Mouse (Mus musculus) hindbrain, postnatal 0 days (tissue): ENCODE measurements around the gene Klrb1f. TPM values are rescaled to one million over a fixed set of nuclear protein-coding genes. Genes with fewer than 3 reads are reported as not detected.
A peak's percentile ranks its signal among the peaks of the same experiment; 100 is the strongest.
"Not testable (repeated sequence)": the region's sequence is repeated elsewhere in the genome, so short reads cannot be mapped to it uniquely, and the experiment has no call there.

ENCODE experiments used
- ATAC-seq: fragments of 200-750 bp; cut with Nextera tagmentation; 2 replicates; pipeline ENCODE4 v1.8.0; 2017; ENCODE audit warnings: mild to moderate bottlenecking, moderate TSS enrichment, moderate library complexity
- DNase-seq: peaks from one replicate; pipeline ENCODE4 v3.0.0-alpha.2; 2015; ENCODE audit warnings: low spot score
- H3K27ac ChIP-seq: fragments of 300-500 bp; sonication (generic); 2 replicates; pipeline ENCODE4 v1.5.1; 2014; ENCODE audit warnings: mild to moderate bottlenecking
- H3K27me3 ChIP-seq: fragments of 300-500 bp; sonication (generic); 2 replicates; pipeline ENCODE4 v1.6.1; 2014; ENCODE audit warnings: low read length, mixed read lengths; ENCODE audit not compliant: insufficient read depth
- H3K36me3 ChIP-seq: fragments of 300-500 bp; sonication (generic); 2 replicates; pipeline ENCODE4 v1.6.1; 2014; ENCODE audit warnings: low read length, mixed read lengths; ENCODE audit not compliant: insufficient read depth
- H3K4me1 ChIP-seq: fragments of 300-500 bp; sonication (generic); 2 replicates; pipeline ENCODE4 v1.6.1; 2014; ENCODE audit warnings: antibody characterized with exemption, low read length, mixed read lengths; ENCODE audit not compliant: insufficient read depth
- H3K4me2 ChIP-seq: fragments of 300-500 bp; sonication (generic); 2 replicates; pipeline ENCODE4 v1.6.1; 2014; ENCODE audit warnings: low read depth, mild to moderate bottlenecking, low read length, moderate library complexity, mixed read lengths
- H3K4me3 ChIP-seq: fragments of 300-500 bp; sonication (generic); 2 replicates; pipeline ENCODE4 v1.5.1; 2014; ENCODE audit warnings: low read length
- H3K9ac ChIP-seq: fragments of 300-500 bp; sonication (generic); replicated peaks from 2 replicates; pipeline ENCODE4 v1.6.1; 2014; ENCODE audit warnings: mild to moderate bottlenecking, low read length, moderate library complexity, mixed read lengths
- H3K9me3 ChIP-seq: fragments of 300-500 bp; sonication (generic); 2 replicates; pipeline ENCODE4 v1.6.1; 2016; ENCODE audit warnings: low read length, mixed read lengths
- CTCF ChIP-seq: IDR thresholded peaks from 2 replicates; pipeline ENCODE4 v1.5.1; 2016; ENCODE audit warnings: antibody characterized with exemption, control low read depth, low read depth
- WGBS: fragments of 180-500 bp; shearing (Covaris S2); extraction: QIAGEN DNeasy Blood & Tissue Kit; methylation state at CpG from one replicate; pipeline ENCODE4 v1.1.7; 2014; 5-methylcytosine and 5-hydroxymethylcytosine counted together
- polyA plus RNA-seq: library from polyadenylated mRNA; unstranded; fragments of >200 nt; fragmentation: Nextera tagmentation; extraction: Ambion mirVana; gene quantifications from 2 replicates; pipeline ENCODE4 v1.2.1, GENCODE M21; 2015
- total RNA-seq: library from RNA; depleted of rRNA; stranded (reverse); fragments of >200 nt; gene quantifications from 2 replicates; pipeline ENCODE4 v1.2.3, GENCODE M21; 2014; rRNA removed

Klrb1f gene
- total RNA-seq, result not detected in 2 replicates
- polyA plus RNA-seq, result 0.24 and 0.40 TPM in 2 replicates

- no peak within 1 kb of the TSS for H3K9ac ChIP-seq
- H3K4me3 ChIP-seq, result no peak within 1 kb of the TSS
- H3K9me3 ChIP-seq, result no peaks in the 10 kb centered on the region
- no peak within 1 kb of the TSS for H3K4me2 ChIP-seq
- H3K27me3 ChIP-seq, result no peaks in the 10 kb centered on the region
- no peak within 1 kb of the TSS for H3K27ac ChIP-seq
- no peaks in the 10 kb centered on the region for H3K36me3 ChIP-seq
- no peak for TF ChIP-seq CTCF
- no peaks in the 10 kb centered on the region for H3K4me1 ChIP-seq
- 91% methylated on average over 2 of the region's 2 CpGs for WGBS
- ATAC-seq, result no peak
- no peak for DNase-seq
Measured at GRCm38 (mm10) chr6:129045601-129046000, at the start of gene Klrb1f. TSS of gene Klrb1f (plus strand) at chr6:129045901.

- Histone ChIP-seq H3K4me2 (no peak overlapping the region), H3K4me3 (no peak overlapping the region), H3K4me1 (no peaks in the 10 kb centered on the region), H3K27me3 (no peaks in the 10 kb centered on the region), H3K9ac (no peak overlapping the region), H3K27ac (no peak overlapping the region), H3K36me3 (no peaks in the 10 kb centered on the region), H3K9me3 (no peaks in the 10 kb centered on the region)
- ATAC-seq, result no peak
- DNase-seq, result peak; percentile 11
- no peak for TF ChIP-seq CTCF
- WGBS, result 74% methylated on average over 3 of the region's 3 CpGs
Measured at GRCm38 (mm10) chr6:128996054-128996767, 49.5 kb upstream of the Klrb1f start.

- H3K27ac ChIP-seq, result no peak overlapping the region
- H3K4me3 ChIP-seq, result no peak overlapping the region
- H3K36me3 ChIP-seq, result no peaks in the 10 kb centered on the region
- no peaks in the 10 kb centered on the region for H3K9me3 ChIP-seq
- no peak overlapping the region for H3K9ac ChIP-seq
- DNase-seq (no peak), ATAC-seq (no peak)
- H3K27me3 ChIP-seq, result no peaks in the 10 kb centered on the region
- WGBS, result 62% methylated on average over 13 of the region's 13 CpGs
- no peak overlapping the region; the same call in 1 of the 2 replicates for H3K4me2 ChIP-seq
- H3K4me1 ChIP-seq, result no peaks in the 10 kb centered on the region
- no peak for TF ChIP-seq CTCF
Measured at GRCm38 (mm10) chr6:128996768-128997442, 48.8 kb upstream of the Klrb1f start.

GRCm38 (mm10) chr6:129001392-129001791 lies 44.3 kb upstream of the Klrb1f start:
- H3K27ac ChIP-seq, result no peak overlapping the region
- H3K36me3 ChIP-seq, result no peaks in the 10 kb centered on the region
- no peaks in the 10 kb centered on the region for H3K27me3 ChIP-seq
- no peaks in the 10 kb centered on the region for H3K4me1 ChIP-seq
- TF ChIP-seq CTCF, result no peak
- no peak overlapping the region for H3K9ac ChIP-seq
- H3K4me3 ChIP-seq, result no peak overlapping the region
- no peak overlapping the region for H3K4me2 ChIP-seq
- WGBS, result 93% methylated on average over 2 of the region's 2 CpGs
- DNase-seq, result no peak
- H3K9me3 ChIP-seq, result no peaks in the 10 kb centered on the region
- no peak for ATAC-seq

- no peak overlapping the region for H3K4me2 ChIP-seq
- H3K4me1 ChIP-seq, result no peaks in the 10 kb centered on the region
- DNase-seq (no peak), ATAC-seq (no peak)
- no peak overlapping the region for H3K4me3 ChIP-seq
- WGBS, result 88% methylated on average over 8 of the region's 8 CpGs
- no peak overlapping the region for H3K27ac ChIP-seq
- H3K9ac ChIP-seq, result no peak overlapping the region
- no peaks in the 10 kb centered on the region for H3K36me3 ChIP-seq
- no peaks in the 10 kb centered on the region for H3K9me3 ChIP-seq
- no peaks in the 10 kb centered on the region for H3K27me3 ChIP-seq
- no peak for TF ChIP-seq CTCF
Measured at GRCm38 (mm10) chr6:129008552-129008951, 37.1 kb upstream of the Klrb1f start.

- H3K27me3 ChIP-seq, DNase-seq, H3K4me1 ChIP-seq, H3K4me3 ChIP-seq, H3K36me3 ChIP-seq, H3K4me2 ChIP-seq, ATAC-seq, H3K9me3 ChIP-seq, H3K27ac ChIP-seq, H3K9ac ChIP-seq: not testable (repeated sequence)
- 90% methylated on average over 7 of the region's 7 CpGs for WGBS
Measured at GRCm38 (mm10) chr6:129009846-129010504, 35.7 kb upstream of the Klrb1f start.
